ENCODE assay signal across 9 mouse cellular contexts in the genomic region with DNA sequence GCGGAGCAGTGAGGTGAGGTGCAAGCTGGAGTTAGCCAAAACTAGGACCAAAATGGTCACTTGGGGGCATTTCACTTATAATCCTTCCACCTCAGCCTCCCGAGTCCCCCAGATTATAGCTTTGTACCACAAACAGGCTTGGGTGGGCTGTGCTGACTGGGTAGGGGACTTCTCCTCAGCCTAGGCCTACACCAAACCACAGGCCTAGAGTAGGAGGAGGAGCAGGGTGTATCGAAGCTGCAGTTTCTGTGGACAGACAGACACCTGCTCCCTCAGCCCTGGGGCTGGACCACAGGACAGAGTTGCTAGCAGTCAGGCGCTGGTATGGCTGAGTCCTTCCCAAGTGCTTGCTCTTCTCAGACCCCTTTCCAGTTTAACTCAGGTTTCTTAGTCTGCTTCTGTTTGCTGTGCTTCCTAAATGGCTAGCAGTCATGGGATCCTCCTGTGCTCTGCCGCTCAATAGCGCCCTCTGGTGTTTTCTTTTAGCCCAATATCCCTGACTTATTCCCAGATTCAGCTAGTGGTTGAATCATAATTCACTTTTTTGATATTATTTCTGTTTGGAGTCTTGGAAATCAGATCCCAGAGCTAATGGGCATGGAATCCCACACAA. TPM values are rescaled to one million over a fixed set of nuclear protein-coding genes. Genes with fewer than 3 reads are reported as not detected.
DNase-seq lines count a peak whose midpoint lies in the region; ATAC-seq and TF ChIP-seq lines count a peak whose summit lies in the region.
"Had no signal": no experiment of that assay in that cellular context is flagged by ENCODE, and none has a peak within 500 bp of the region (broad histone marks: within the 10 kb centered on the region; RNA-seq: fewer than 3 reads in every experiment).

No protein-coding gene starts in this region.

- no peaks in the 10 kb centered on the region for H3K27me3 ChIP-seq in G1E (ENCODE audit: insufficient read depth, low read length)
- no peaks in the 10 kb centered on the region for H3K27me3 ChIP-seq in forebrain, embryonic 16.5 days (replicated peaks; ENCODE audit: control insufficient read depth, insufficient read depth, low read length)
- H3K27me3 ChIP-seq in lung, embryonic 14.5 days (ENCODE audit: insufficient read depth, low read length): no peaks in the 10 kb centered on the region

- H3K36me3 ChIP-seq in G1E (replicated peaks): no peaks in the 10 kb centered on the region
- H3K36me3 ChIP-seq in forebrain, embryonic 16.5 days (ENCODE audit: control insufficient read depth, insufficient read depth): no peaks in the 10 kb centered on the region
- no peaks in the 10 kb centered on the region for H3K36me3 ChIP-seq in lung, embryonic 14.5 days (ENCODE audit: insufficient read depth)

- no peak overlapping the region for H3K9ac ChIP-seq in forebrain, embryonic 16.5 days (replicated peaks; ENCODE audit: low read depth, low read length)
- no peak overlapping the region for H3K9ac ChIP-seq in lung, embryonic 14.5 days

- no peaks in the 10 kb centered on the region for H3K9me3 ChIP-seq in G1E (replicated peaks)
- no peaks in the 10 kb centered on the region for H3K9me3 ChIP-seq in forebrain, embryonic 16.5 days (ENCODE audit: control insufficient read depth, low read length)
- no peaks in the 10 kb centered on the region for H3K9me3 ChIP-seq in lung, embryonic 14.5 days (ENCODE audit: low read depth, low read length)

- H3K27ac ChIP-seq in forebrain, embryonic 16.5 days (ENCODE audit: low read length): no peak overlapping the region
- no peak overlapping the region for H3K27ac ChIP-seq in lung, embryonic 14.5 days (ENCODE audit: low read depth)

- WGBS in forebrain, embryonic 16.5 days: 42% methylated on average over 6 of the region's 6 CpGs
- WGBS in lung, embryonic 14.5 days: 48% methylated on average over 6 of the region's 6 CpGs

- no peaks in the 10 kb centered on the region for H3K4me1 ChIP-seq in G1E (ENCODE audit: insufficient read depth, low read depth, low read length)
- 0 out of 2 replicates have a peak, but pooled peaks cover 2% of the 10 kb centered on the region for H3K4me1 ChIP-seq in forebrain, embryonic 16.5 days (replicated peaks; ENCODE audit: control insufficient read depth, insufficient read depth, low read length)
- H3K4me1 ChIP-seq in lung, embryonic 14.5 days (ENCODE audit: insufficient read depth): no peaks in the 10 kb centered on the region

- H3K4me3 ChIP-seq in G1E (ENCODE audit: low read depth, low read length): no peak overlapping the region
- no peak overlapping the region for H3K4me3 ChIP-seq in forebrain, embryonic 16.5 days (replicated peaks; ENCODE audit: low read length)
- no peak overlapping the region for H3K4me3 ChIP-seq in lung, embryonic 14.5 days (ENCODE audit: low read depth, low read length)

- peak; percentile 42 for DNase-seq in 416B (ENCODE audit: low read depth)
- no peak for DNase-seq in G1E (ENCODE audit: low spot score)
- peak; percentile 15 for DNase-seq in cerebellum, adult 11-12 months
- peak; percentile 57 to 69 for DNase-seq in kidney, postnatal 4 days
- DNase-seq in lung, embryonic 14.5 days: peak; percentile 84
- peak; percentile 69 to 78 for DNase-seq in right cerebral cortex, adult 2 months (ENCODE audit: low spot score in 2 of 2)
- no peak for DNase-seq in natural killer cell, adult 2 months (ENCODE audit: low spot score in 2 of 2)

- H3K4me2 ChIP-seq in forebrain, embryonic 16.5 days (ENCODE audit: low read length): no peak overlapping the region
- no peak overlapping the region for H3K4me2 ChIP-seq in lung, embryonic 14.5 days

- no peak for ATAC-seq in G1E (ENCODE audit: extremely low read depth, insufficient number of reproducible peaks, low FRiP score, poor library complexity, severe bottlenecking)
- peak; percentile 77 for ATAC-seq in forebrain, embryonic 16.5 days
- no peak for ATAC-seq in lung, embryonic 14.5 days (ENCODE audit: insufficient read depth)

- TF ChIP-seq CTCF in G1E (IDR thresholded peaks at IDR 0.05; ENCODE audit: low read depth, low read length): peak; percentile 50
- TF ChIP-seq CTCF in lung, embryonic 14.5 days (IDR thresholded peaks at IDR 0.05; ENCODE audit: low read depth): peak; percentile 78

RNA-seq across cellular contexts. Expression of a gene that starts 50.4 kb away (rescaled TPM):
- total RNA-seq in G1E (2014; fragmentation: Nextera tagmentation): not detected in 2 replicates
- total RNA-seq in G1E (2017): 0.16 TPM in 1 of 2 replicates, not detected in the other
- polyA plus RNA-seq in G1E (2012): not detected in 2 replicates
- 0.11 and 0.34 TPM in 2 replicates for polyA plus RNA-seq in forebrain, embryonic 16.5 days (2015; fragmentation: Nextera tagmentation; extraction: Ambion mirVana)
- not detected in 2 replicates for polyA plus RNA-seq in lung, embryonic 14.5 days (2014; fragmentation: Nextera tagmentation; extraction: Ambion mirVana)
- total RNA-seq: hematopoietic stem cell, adult 5-6 weeks had no signal

Comparison
In these comparisons a context has a peak if more than half of its experiments do, and no peak if none do; other contexts are left out.
1. DNase-seq: peak in 416B (single experiment), cerebellum, adult 11-12 months (single experiment), kidney, postnatal 4 days (2 of 2), lung, embryonic 14.5 days (single experiment) and right cerebral cortex, adult 2 months (2 of 2); none in G1E (single experiment) and natural killer cell, adult 2 months (0 of 2).